In the genomic region with DNA sequence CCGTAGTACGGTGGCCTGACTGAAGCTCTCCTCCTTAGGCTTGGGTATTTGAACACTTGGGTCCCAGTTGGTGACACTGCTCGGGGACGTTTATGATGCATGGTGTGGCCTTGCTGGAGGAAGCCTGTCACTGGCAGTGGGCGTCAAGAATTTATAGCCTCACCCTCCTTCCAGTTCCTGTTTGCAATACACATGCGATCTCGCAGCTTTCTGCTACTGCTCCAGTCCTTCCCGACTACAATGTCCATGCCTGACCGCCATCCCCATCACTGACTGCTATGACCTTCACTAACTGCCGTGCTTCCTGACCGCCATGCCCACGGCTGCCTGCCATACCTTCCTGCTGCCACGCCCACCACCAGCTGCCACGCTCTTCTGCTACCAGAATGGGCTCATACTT, we compare ENCODE assay signal across 13 mouse cellular contexts. TPM values are rescaled to one million over a fixed set of nuclear protein-coding genes. Genes with fewer than 3 reads are reported as not detected.
DNase-seq lines count a peak whose midpoint lies in the region; ATAC-seq and TF ChIP-seq lines count a peak whose summit lies in the region.
"Had no signal": no experiment of that assay in that cellular context is flagged by ENCODE, and none has a peak within 500 bp of the region (broad histone marks: within the 10 kb centered on the region; RNA-seq: fewer than 3 reads in every experiment).

No protein-coding gene starts in this region.

- no peak overlapping the region for H3K27ac ChIP-seq in forebrain, embryonic 16.5 days (ENCODE audit: low read length)
- H3K27ac ChIP-seq in kidney, embryonic 16.5 days (ENCODE audit: low read length): no peak overlapping the region
- H3K27ac ChIP-seq: embryonic facial prominence, embryonic 10.5 days; forebrain, embryonic 13.5 days had no signal

- peak; percentile 80 for ATAC-seq in monocyte, adult 5-6 weeks (replicated peaks; ENCODE audit: insufficient number of reproducible peaks, low FRiP score, low TSS enrichment, poor library complexity, severe bottlenecking)
- no peak for ATAC-seq in forebrain, embryonic 16.5 days
- no peak for ATAC-seq in kidney, embryonic 16.5 days (ENCODE audit: low FRiP score, low TSS enrichment)
- ATAC-seq: forebrain, embryonic 13.5 days had no signal

- no peak overlapping the region for H3K4me3 ChIP-seq in lung, adult 2 months (replicated peaks; ENCODE audit: extremely low read depth, low read depth, low read length)
- no peak overlapping the region for H3K4me3 ChIP-seq in forebrain, embryonic 16.5 days (replicated peaks; ENCODE audit: low read length)
- H3K4me3 ChIP-seq in kidney, embryonic 16.5 days (ENCODE audit: low read length): no peak overlapping the region
- H3K4me3 ChIP-seq: embryonic facial prominence, embryonic 10.5 days; forebrain, embryonic 13.5 days had no signal

- H3K36me3 ChIP-seq in forebrain, embryonic 16.5 days (ENCODE audit: control insufficient read depth, insufficient read depth): no peaks in the 10 kb centered on the region
- H3K36me3 ChIP-seq in kidney, embryonic 16.5 days (ENCODE audit: insufficient read depth, low read length): no peaks in the 10 kb centered on the region
- H3K36me3 ChIP-seq: embryonic facial prominence, embryonic 10.5 days had no signal

- H3K9me3 ChIP-seq in forebrain, embryonic 16.5 days (ENCODE audit: control insufficient read depth, low read length): no peaks in the 10 kb centered on the region
- H3K9me3 ChIP-seq in kidney, embryonic 16.5 days (ENCODE audit: low read length): no peaks in the 10 kb centered on the region
- H3K9me3 ChIP-seq: embryonic facial prominence, embryonic 10.5 days; forebrain, embryonic 13.5 days had no signal

- H3K27me3 ChIP-seq in forebrain, embryonic 16.5 days (replicated peaks; ENCODE audit: control insufficient read depth, insufficient read depth, low read length): no peaks in the 10 kb centered on the region
- peaks cover 2% of the 10 kb centered on the region; the same call in 1 of the 2 replicates for H3K27me3 ChIP-seq in kidney, embryonic 16.5 days (ENCODE audit: insufficient read depth, low read length)
- H3K27me3 ChIP-seq: forebrain, embryonic 13.5 days had no signal

- WGBS in lung, adult 2 months: 47% methylated on average over 14 of the region's 14 CpGs
- WGBS in forebrain, embryonic 16.5 days: 94% methylated on average over 14 of the region's 14 CpGs
- 56% methylated on average over 14 of the region's 14 CpGs for WGBS in kidney, embryonic 16.5 days

- H3K4me1 ChIP-seq in lung, adult 2 months (ENCODE audit: control insufficient read depth, insufficient read depth, low read length): no peaks in the 10 kb centered on the region
- peaks cover 8% of the 10 kb centered on the region for H3K4me1 ChIP-seq in forebrain, embryonic 16.5 days (replicated peaks; ENCODE audit: control insufficient read depth, insufficient read depth, low read length)
- 0 out of 2 replicates have a peak, but pooled peaks cover 5% of the 10 kb centered on the region for H3K4me1 ChIP-seq in kidney, embryonic 16.5 days (ENCODE audit: insufficient read depth, low read length)

- DNase-seq in adrenal gland, postnatal 14 days: peak; percentile 29
- no peak for DNase-seq in adrenal gland, postnatal 10 days
- DNase-seq in lung, postnatal 25 days (ENCODE audit: low spot score): peak; percentile 16
- DNase-seq in lung, adult 2 months: no peak
- no peak for DNase-seq in Muller cell, postnatal 12 days (ENCODE audit: inconsistent ontology term)
- DNase-seq: adrenal gland, adult 8-10 months; cerebellum, adult 11 months; retina, postnatal 1 day had no signal

- no peak overlapping the region for H3K9ac ChIP-seq in forebrain, embryonic 16.5 days (replicated peaks; ENCODE audit: low read depth, low read length)
- H3K9ac ChIP-seq in kidney, embryonic 16.5 days (replicated peaks; ENCODE audit: low read length): no peak overlapping the region
- H3K9ac ChIP-seq: forebrain, embryonic 13.5 days had no signal

- TF ChIP-seq POLR2A in lung, adult 2 months (IDR thresholded peaks at IDR 0.05; ENCODE audit: borderline replicate concordance, extremely low read depth, low read depth, low read length): no peak

- no peak for TF ChIP-seq CTCF in lung, adult 2 months (IDR thresholded peaks at IDR 0.05; ENCODE audit: insufficient read depth, low read length)

- no peak overlapping the region for H3K4me2 ChIP-seq in forebrain, embryonic 16.5 days (ENCODE audit: low read length)
- no peak overlapping the region for H3K4me2 ChIP-seq in kidney, embryonic 16.5 days (replicated peaks; ENCODE audit: low read depth, low read length)
- H3K4me2 ChIP-seq: forebrain, embryonic 13.5 days had no signal

RNA-seq across cellular contexts. Expression of gene Slc38a1, which starts 12.8 kb away (rescaled TPM):
- total RNA-seq in adrenal gland, postnatal 14 days (2021): 43.1 and 51.9 TPM in 2 replicates
- 10 to 100 TPM; 31.9 to 40.4 TPM for total RNA-seq in adrenal gland, postnatal 10 days (2021)
- polyA plus RNA-seq in lung, adult 2 months (2012; rRNA removed): 17.6 and 19.9 TPM in 2 replicates
- total RNA-seq in monocyte, adult 5-6 weeks (2017): 60.2 to 115 TPM (median 76.1 TPM) in 3 replicates
- polyA plus RNA-seq in forebrain, embryonic 16.5 days (2015; fragmentation: Nextera tagmentation; extraction: Ambion mirVana): 154 and 158 TPM in 2 replicates
- 62.4 and 75.7 TPM in 2 replicates for polyA plus RNA-seq in kidney, embryonic 16.5 days (2015; fragmentation: Nextera tagmentation; extraction: Ambion mirVana)

RNA-seq across cellular contexts. Expression of gene Slc38a2, which starts 44.0 kb away (rescaled TPM):
- total RNA-seq in adrenal gland, postnatal 14 days (2021): 145 and 167 TPM in 2 replicates
- 100 to 1,000 TPM in 1 of 2 experiments, 10 to 100 TPM in 1; 99.1 to 143 TPM for total RNA-seq in adrenal gland, postnatal 10 days (2021)
- 23.0 and 37.9 TPM in 2 replicates for polyA plus RNA-seq in lung, adult 2 months (2012; rRNA removed)
- 65.4 to 124 TPM (median 68.3 TPM) in 3 replicates for total RNA-seq in monocyte, adult 5-6 weeks (2017)
- polyA plus RNA-seq in forebrain, embryonic 16.5 days (2015; fragmentation: Nextera tagmentation; extraction: Ambion mirVana): 161 and 200 TPM in 2 replicates
- polyA plus RNA-seq in kidney, embryonic 16.5 days (2015; fragmentation: Nextera tagmentation; extraction: Ambion mirVana): 140 and 150 TPM in 2 replicates

Comparison
In these comparisons a context has a peak if more than half of its experiments do, and no peak if none do; other contexts are left out.
1. DNase-seq: peak in adrenal gland, postnatal 14 days (single experiment) and lung, postnatal 25 days (single experiment); none in adrenal gland, postnatal 10 days (single experiment), lung, adult 2 months (single experiment) and Muller cell, postnatal 12 days (single experiment).